Mouse (Mus musculus): ENCODE measurements around the gene Insig1. TPM values are rescaled to one million over a fixed set of nuclear protein-coding genes. Genes with fewer than 3 reads are reported as not detected.

Gene Insig1
- polyA plus RNA-seq, 1 experiment, result 82.2 TPM

GRCm38 (mm10) chr5:28081127-28081526 is 10.0 kb downstream of the Insig1 start:
- peaks cover 17% of the 10 kb centered on the region for H3K36me3 ChIP-seq (ENCODE audit: control insufficient read depth, insufficient read depth, low read length)
- H3K4me3 ChIP-seq (ENCODE audit: low read depth, low read length), result no peak overlapping the region
- no peaks in the 10 kb centered on the region for H3K4me1 ChIP-seq (ENCODE audit: control insufficient read depth, insufficient read depth, insufficient read length, low read length)
- no peak overlapping the region for H3K27ac ChIP-seq (ENCODE audit: insufficient read depth, low read depth, low read length)
- TF ChIP-seq POLR2A (IDR thresholded peaks at IDR 0.05; ENCODE audit: low read depth, low read length) (no peak), CTCF (IDR thresholded peaks at IDR 0.05; ENCODE audit: extremely low read depth, insufficient read length, insufficient replicate concordance, low read depth, low read length) (no peak)
- 71% methylated on average over 2 of the region's 2 CpGs for WGBS
- H3K27me3 ChIP-seq (ENCODE audit: control insufficient read depth, insufficient read depth, low read length), result no peaks in the 10 kb centered on the region

- no peaks in the 10 kb centered on the region for H3K27me3 ChIP-seq (ENCODE audit: control insufficient read depth, insufficient read depth, low read length)
- H3K4me1 ChIP-seq (ENCODE audit: control insufficient read depth, insufficient read depth, insufficient read length, low read length), result no peaks in the 10 kb centered on the region
- H3K36me3 ChIP-seq (ENCODE audit: control insufficient read depth, insufficient read depth, low read length), result peaks cover 10% of the 10 kb centered on the region
- H3K4me3 ChIP-seq (ENCODE audit: low read depth, low read length), result no peak overlapping the region
- TF ChIP-seq POLR2A (IDR thresholded peaks at IDR 0.05; ENCODE audit: low read depth, low read length), result no peak
- no peak for TF ChIP-seq CTCF (IDR thresholded peaks at IDR 0.05; ENCODE audit: extremely low read depth, insufficient read length, insufficient replicate concordance, low read depth, low read length)
- WGBS, result 85% methylated on average over 2 of the region's 2 CpGs
- H3K27ac ChIP-seq (ENCODE audit: insufficient read depth, low read depth, low read length), result no peak overlapping the region
These were observed 10.7 kb downstream of the Insig1 start for GRCm38 (mm10) chr5:28081822-28082221.

- no peaks in the 10 kb centered on the region for H3K27me3 ChIP-seq (ENCODE audit: control insufficient read depth, insufficient read depth, low read length)
- H3K4me1 ChIP-seq (ENCODE audit: control insufficient read depth, insufficient read depth, insufficient read length, low read length), result no peaks in the 10 kb centered on the region
- TF ChIP-seq CTCF (IDR thresholded peaks at IDR 0.05; ENCODE audit: extremely low read depth, insufficient read length, insufficient replicate concordance, low read depth, low read length) (no peak), POLR2A (IDR thresholded peaks at IDR 0.05; ENCODE audit: low read depth, low read length) (no peak)
- H3K27ac ChIP-seq (ENCODE audit: insufficient read depth, low read depth, low read length), result no peak overlapping the region
- WGBS, result 75% methylated on average over 4 of the region's 4 CpGs
- H3K36me3 ChIP-seq (ENCODE audit: control insufficient read depth, insufficient read depth, low read length), result peaks cover 7% of the 10 kb centered on the region
- no peak overlapping the region for H3K4me3 ChIP-seq (ENCODE audit: low read depth, low read length)
These were observed 11.1 kb downstream of the Insig1 start for GRCm38 (mm10) chr5:28082312-28082711.

DNA sequence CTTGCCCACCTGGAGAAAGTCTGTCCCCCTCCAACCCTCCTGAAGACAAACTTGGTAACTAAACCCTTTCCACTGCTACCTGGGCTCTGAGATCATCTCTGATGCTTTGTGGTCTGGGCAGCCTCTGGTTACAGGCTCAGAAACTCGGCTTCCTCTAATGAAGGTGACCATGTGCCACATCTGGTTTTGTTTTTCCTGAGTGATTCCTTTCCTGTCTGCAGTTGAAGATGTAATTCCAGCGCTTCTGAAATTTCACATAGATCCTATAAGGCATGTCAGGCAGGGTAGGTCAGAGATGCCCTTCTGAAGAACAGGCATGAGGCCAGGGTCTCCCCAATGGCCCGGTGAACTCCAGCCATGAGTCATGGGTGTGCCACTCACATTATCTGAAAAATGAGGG is 11.6 kb downstream of the Insig1 start:
- Histone ChIP-seq H3K4me3 (ENCODE audit: low read depth, low read length) (no peak overlapping the region), H3K4me1 (ENCODE audit: control insufficient read depth, insufficient read depth, insufficient read length, low read length) (no peaks in the 10 kb centered on the region), H3K27me3 (ENCODE audit: control insufficient read depth, insufficient read depth, low read length) (no peaks in the 10 kb centered on the region), H3K36me3 (ENCODE audit: control insufficient read depth, insufficient read depth, low read length) (peaks cover 5% of the 10 kb centered on the region; the same call in 1 of the 2 replicates), H3K27ac (ENCODE audit: insufficient read depth, low read depth, low read length) (no peak overlapping the region)
- TF ChIP-seq CTCF (IDR thresholded peaks at IDR 0.05; ENCODE audit: extremely low read depth, insufficient read length, insufficient replicate concordance, low read depth, low read length) (no peak), POLR2A (IDR thresholded peaks at IDR 0.05; ENCODE audit: low read depth, low read length) (no peak)
- WGBS, result 65% methylated on average over 3 of the region's 3 CpGs

DNA sequence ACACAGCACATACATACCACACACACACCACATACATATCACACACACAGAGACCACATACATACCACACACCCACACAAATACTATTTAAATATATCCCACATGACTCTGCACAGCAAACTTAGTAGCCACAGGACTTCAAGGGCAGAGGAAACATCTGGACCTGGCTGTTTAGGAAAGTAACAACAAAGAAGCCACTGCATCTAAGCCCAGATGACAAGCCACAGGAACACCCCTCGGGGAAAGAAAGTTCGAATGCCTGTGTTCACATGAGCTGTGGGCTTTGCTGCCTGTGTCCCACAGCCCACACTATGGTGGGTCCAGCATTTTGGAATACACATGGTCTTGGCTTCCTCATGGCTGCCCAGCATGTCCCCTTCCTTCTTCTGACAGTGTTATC is 13.6 kb downstream of the Insig1 start:
- Histone ChIP-seq H3K4me3 (ENCODE audit: low read depth, low read length) (no peak overlapping the region), H3K27ac (ENCODE audit: insufficient read depth, low read depth, low read length) (no peak overlapping the region), H3K4me1 (ENCODE audit: control insufficient read depth, insufficient read depth, insufficient read length, low read length) (no peaks in the 10 kb centered on the region), H3K36me3 (ENCODE audit: control insufficient read depth, insufficient read depth, low read length) (no peaks in the 10 kb centered on the region), H3K27me3 (ENCODE audit: control insufficient read depth, insufficient read depth, low read length) (no peaks in the 10 kb centered on the region)
- 75% methylated on average over 2 of the region's 2 CpGs for WGBS
- TF ChIP-seq CTCF (IDR thresholded peaks at IDR 0.05; ENCODE audit: extremely low read depth, insufficient read length, insufficient replicate concordance, low read depth, low read length), result no peak
- TF ChIP-seq POLR2A (IDR thresholded peaks at IDR 0.05; ENCODE audit: low read depth, low read length), result no peak

DNA sequence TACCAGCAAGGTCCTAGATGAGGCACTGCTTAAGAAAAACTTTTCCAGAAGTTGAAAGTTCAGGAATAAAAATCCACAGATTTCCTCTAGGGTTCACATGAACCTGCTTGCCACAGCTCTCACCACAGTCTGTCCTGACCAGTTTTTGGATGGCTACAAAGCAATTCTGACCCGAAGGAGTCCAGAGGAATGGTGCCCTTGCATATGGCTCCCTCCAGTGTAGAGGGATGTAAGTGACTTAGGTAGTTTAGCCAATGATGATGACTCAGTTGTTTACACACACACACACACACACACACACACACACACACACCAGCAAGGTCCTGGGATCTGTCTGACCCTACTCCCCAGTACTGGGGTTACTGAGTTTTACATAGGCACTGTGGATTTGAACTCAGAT is 19.4 kb downstream of the Insig1 start:
- no peaks in the 10 kb centered on the region for H3K4me1 ChIP-seq (ENCODE audit: control insufficient read depth, insufficient read depth, insufficient read length, low read length)
- no peaks in the 10 kb centered on the region for H3K27me3 ChIP-seq (ENCODE audit: control insufficient read depth, insufficient read depth, low read length)
- TF ChIP-seq POLR2A (IDR thresholded peaks at IDR 0.05; ENCODE audit: low read depth, low read length) (no peak), CTCF (IDR thresholded peaks at IDR 0.05; ENCODE audit: extremely low read depth, insufficient read length, insufficient replicate concordance, low read depth, low read length) (no peak)
- no peak overlapping the region for H3K27ac ChIP-seq (ENCODE audit: insufficient read depth, low read depth, low read length)
- H3K4me3 ChIP-seq (ENCODE audit: low read depth, low read length), result no peak overlapping the region
- no peaks in the 10 kb centered on the region for H3K36me3 ChIP-seq (ENCODE audit: control insufficient read depth, insufficient read depth, low read length)
- 5% methylated on average over 1 of the region's 1 CpGs for WGBS

DNA sequence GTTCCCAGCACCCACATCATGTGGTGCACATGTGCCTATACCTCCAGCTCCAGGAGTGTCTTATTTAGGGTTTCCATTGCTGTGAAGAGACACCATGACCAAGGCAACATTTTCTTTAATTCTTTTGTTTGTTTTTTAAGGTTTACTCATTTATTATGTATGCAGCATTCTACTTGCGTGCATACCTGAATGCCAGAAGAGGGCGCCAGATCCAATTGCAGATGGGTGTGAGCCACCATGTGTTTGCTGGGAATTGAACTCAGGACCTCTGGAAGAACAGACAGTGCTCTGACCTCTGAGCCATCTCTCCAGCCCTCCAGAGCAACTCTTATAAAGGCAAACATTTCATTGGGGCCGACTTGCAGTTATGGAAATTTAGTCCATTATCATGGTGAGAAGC is 21.2 kb downstream of the Insig1 start:
- no peak overlapping the region for H3K27ac ChIP-seq (ENCODE audit: insufficient read depth, low read depth, low read length)
- 92% methylated on average over 3 of the region's 3 CpGs for WGBS
- no peaks in the 10 kb centered on the region for H3K36me3 ChIP-seq (ENCODE audit: control insufficient read depth, insufficient read depth, low read length)
- no peaks in the 10 kb centered on the region for H3K4me1 ChIP-seq (ENCODE audit: control insufficient read depth, insufficient read depth, insufficient read length, low read length)
- H3K4me3 ChIP-seq (ENCODE audit: low read depth, low read length), result no peak overlapping the region
- no peak for TF ChIP-seq POLR2A (IDR thresholded peaks at IDR 0.05; ENCODE audit: low read depth, low read length)
- peak; percentile 29; the same call in 1 of the 2 replicates for TF ChIP-seq CTCF (IDR thresholded peaks at IDR 0.05; ENCODE audit: extremely low read depth, insufficient read length, insufficient replicate concordance, low read depth, low read length)
- H3K27me3 ChIP-seq (ENCODE audit: control insufficient read depth, insufficient read depth, low read length), result no peaks in the 10 kb centered on the region

DNA sequence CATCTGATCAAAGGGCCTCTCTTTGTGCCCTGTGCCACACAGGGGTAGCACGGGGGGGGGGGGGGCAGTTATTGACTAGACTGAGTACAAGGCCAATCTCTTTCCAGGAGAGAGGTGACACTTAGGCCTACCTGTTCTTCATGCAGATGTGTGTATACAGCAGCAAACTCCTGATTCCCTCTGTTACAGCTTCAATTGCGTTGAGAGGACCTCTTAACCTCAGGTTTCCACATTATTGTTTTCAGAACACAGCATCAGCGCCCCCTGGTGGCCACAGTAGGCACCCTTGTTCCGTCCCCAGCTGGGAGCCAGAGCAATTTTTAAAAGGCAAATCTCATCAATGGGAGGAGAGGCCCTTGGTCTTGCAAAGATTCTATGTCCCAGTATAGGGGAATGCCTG is 22.7 kb downstream of the Insig1 start:
- Histone ChIP-seq H3K27me3 (ENCODE audit: control insufficient read depth, insufficient read depth, low read length) (no peaks in the 10 kb centered on the region), H3K36me3 (ENCODE audit: control insufficient read depth, insufficient read depth, low read length) (no peaks in the 10 kb centered on the region), H3K4me1 (ENCODE audit: control insufficient read depth, insufficient read depth, insufficient read length, low read length) (no peaks in the 10 kb centered on the region), H3K27ac (ENCODE audit: insufficient read depth, low read depth, low read length) (no peak overlapping the region), H3K4me3 (ENCODE audit: low read depth, low read length) (no peak overlapping the region)
- TF ChIP-seq CTCF (IDR thresholded peaks at IDR 0.05; ENCODE audit: extremely low read depth, insufficient read length, insufficient replicate concordance, low read depth, low read length) (peak; percentile 83; the same call in 1 of the 2 replicates), POLR2A (IDR thresholded peaks at IDR 0.05; ENCODE audit: low read depth, low read length) (no peak)
- 22% methylated on average over 4 of the region's 4 CpGs for WGBS
